Mouse (Mus musculus) kidney, adult 9 months (tissue): ENCODE results near the gene 1110008L16Rik.

Experiments used
- DNase-seq: peaks from one replicate; pipeline ENCODE4 v3.0.0; 2022

Gene 1110008L16Rik

DNA sequence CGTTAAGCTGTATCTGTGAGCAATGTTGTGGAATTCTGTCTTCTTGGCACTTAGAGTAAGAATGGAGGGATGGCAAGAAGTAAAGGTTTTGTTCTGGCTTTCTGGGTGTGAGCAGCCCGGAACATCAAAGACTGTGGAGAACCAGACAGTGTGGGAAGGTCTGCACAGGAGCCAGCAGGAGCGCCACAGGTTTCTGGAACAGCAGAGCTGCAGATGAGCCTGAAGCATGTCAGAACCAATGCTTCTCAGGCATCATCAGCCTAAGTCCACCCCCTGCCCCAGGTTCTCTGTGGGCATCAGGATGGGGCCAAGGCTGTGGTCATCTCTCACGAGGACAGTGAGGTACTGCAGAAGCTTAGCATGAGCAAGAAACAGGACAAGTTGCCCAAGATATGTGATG is 97.2 kb downstream of the 1110008L16Rik start:
- DNase-seq, result no peak

DNA sequence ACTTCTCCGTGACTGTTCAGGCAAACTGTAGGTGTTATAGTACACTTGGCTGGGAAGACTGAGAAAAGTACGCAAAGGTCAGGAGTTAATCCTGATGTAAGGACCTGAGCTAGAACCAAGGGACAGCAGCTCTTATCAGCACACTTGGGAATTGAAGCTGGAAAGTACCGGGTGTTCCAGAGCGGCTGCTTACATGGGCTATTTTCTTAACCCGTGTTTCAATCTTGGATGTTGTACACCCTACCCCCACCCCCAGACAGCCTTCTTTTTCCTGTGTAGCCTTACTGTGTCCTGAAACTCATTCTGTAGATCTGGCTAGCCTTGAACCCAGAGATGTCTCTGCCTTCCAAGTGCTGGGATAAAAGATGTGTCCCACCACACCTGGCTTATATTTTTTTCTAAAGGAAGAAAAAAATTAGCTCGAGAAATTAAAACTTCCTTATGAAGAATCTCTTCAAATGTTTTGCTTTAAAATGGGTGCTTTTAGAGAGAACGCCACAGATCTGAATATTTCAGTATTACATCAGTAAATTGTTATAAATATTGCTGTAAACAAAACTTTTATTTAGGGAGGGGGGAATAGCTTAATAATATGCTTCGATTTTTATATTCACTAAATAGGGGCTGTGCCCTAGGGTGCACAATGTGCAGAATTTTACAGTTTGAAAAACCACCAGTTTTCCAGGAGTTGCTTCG is 98.3 kb downstream of the 1110008L16Rik start:
- DNase-seq, result peak; percentile 15

DNA sequence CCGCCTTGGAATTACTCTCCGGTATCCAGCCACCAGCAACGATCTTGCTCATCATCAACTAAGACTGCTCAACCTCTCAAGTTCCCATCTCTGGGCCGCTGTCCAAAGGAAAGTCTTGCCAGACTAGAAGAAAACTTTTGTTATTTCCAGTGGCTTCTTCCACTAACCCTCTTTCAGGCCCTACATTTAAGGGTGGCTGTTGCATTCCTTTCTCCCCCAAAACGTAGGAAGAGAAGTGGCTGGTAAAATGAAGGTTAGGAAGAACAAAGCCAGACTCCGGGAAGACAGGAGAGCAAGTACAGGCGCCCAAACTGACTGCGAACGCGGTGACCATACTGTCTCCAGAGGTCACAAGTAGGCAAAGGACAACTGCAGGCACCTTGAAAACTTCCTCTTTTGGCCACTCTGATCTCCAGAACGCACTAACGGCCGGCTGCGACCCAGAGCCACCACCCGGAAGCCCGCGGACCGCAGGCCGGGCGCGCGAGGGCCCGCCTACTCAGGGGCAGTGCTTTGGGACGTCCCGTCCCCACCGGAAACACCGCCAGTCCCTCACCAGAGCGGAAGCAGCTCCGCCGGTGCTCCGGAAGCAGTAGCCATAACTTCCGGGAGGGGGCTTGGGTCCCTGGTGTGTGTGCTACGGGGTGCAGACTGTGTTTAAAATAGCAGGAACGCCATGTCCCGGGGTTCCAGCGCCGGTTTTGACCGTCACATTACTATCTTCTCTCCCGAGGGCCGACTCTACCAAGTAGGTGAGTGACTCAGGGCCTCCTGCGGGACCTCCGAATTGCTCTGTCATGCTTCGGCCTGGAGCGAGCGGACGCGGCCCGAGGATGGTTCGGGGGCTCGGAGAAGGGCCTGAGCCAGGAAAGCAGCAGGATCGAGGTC is 99.1 kb downstream of the 1110008L16Rik start:
- peak; percentile 92 for DNase-seq

DNA sequence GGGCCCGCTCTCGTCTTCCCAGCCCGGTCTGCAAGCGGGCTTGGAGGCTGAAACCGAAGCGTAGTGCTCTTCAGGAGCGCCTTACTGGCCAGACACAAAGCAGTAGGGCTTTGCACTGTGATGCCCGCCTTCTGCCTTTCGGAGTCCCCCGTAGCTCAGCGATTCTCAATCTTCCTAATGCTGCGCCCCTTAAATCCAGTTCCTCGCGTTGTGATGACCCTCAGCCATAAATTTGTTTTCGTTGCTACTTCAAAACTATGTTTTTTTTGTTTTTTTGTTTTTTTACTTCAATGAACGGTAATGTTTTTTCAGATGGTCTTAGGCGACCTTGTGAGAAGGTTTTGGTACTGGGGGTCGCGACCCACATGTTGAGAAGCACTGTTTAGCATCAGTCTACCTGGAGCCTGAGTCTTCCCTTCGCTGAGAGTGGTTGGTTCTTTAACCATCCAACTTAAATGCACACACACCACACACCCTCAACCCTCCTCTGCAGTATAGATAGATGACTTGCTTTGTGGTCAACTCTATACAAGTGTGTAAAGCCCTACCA is 99.8 kb downstream of the 1110008L16Rik start:
- no peak for DNase-seq

DNA sequence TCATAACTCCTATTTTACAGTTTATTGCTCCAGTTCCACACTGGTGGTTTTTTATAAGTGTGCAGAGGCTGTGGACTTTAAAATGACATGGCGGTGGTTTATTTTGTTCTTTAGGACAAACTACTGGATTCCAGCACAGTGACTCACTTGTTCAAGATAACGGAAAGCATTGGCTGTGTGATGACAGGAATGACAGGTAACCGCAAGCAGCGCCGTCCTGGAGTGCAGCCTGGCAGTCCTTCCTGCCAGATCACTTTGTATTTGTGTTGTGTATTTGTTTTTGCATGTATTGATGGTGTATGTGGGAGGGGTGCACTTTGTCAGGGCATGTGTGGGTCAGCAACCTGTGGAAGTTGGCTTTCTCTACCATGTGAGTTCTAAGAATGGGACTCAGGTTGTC is 108.5 kb downstream of the 1110008L16Rik start:
- no peak for DNase-seq

DNA sequence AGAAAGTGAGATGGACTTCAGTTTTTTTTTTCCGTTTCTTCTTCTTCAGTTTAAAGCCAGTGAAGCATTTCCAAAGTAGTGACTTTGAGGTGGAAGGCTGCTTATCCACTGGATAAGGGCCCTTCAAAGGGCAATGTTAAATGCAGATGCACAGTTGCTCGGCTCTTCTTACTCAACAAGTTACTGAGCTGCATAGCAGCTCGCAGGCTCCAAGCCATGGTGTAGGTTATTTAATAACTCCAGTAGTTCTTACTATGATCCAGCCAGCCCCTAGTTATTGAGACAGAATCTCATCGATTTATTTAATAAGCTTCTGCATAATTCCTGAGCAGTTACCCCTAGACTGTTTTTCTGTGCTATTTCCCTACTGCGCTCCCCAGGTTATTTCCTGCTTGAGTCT is 115.9 kb downstream of the 1110008L16Rik start:
- DNase-seq, result peak; percentile 39

DNA sequence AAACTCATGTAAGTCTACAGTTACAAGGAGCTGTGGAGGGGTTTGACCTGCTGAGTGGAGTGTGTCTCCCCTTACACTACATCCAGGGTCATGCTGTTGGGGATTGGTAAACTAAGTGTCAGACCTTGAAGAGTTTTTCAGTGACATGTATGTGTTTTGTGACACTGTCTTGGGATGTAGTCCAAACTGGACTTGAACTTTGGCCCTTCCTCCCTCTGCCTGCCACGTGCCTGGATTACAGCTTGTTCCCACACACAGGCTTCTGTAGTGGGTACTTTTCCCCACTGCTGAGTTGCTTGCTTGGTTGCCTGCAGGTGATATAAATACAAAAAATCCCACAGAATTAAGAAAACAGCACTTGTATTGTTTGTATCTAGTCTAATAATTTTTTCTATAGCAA is 116.4 kb downstream of the 1110008L16Rik start:
- peak; percentile 86 for DNase-seq

DNA sequence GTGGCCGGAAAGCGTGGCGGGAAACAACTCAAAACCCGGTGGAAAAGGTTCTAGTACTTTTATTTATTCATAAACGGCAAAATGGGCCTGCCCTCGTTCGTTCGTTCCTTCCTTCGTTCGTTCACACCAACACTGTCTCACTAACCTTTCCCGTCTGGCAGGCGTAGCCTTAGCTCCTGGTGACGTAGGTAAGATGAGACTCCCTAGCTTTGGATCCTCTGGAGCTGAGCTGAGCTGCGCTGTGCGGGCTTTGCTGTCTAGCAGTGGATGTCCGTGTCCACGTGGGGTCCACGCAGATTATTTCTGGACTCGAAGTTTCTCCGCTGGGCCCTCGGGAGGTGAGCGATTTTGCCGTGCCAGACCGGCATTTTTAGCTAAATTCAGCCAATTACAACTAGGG is 120.8 kb downstream of the 1110008L16Rik start:
- DNase-seq, result no peak

DNA sequence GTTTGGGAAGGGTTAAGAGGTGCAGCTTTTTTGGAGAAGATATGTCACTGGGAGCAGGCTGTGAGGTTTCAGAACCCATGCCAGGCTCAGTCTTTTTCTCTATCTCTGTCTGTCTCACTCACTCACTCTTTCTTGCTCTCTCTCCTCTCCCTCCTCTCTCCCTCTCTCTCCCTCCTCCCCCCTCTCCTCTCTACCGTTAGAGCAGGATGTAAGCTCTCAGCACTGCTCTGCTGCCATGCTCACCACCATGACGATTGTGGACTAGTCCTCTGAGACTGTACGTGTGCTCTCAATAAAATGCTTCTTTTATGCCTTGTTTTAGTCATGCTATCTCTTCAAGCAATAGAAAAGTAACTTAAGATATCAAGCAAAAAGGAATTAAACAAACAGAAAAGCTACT is 122.7 kb downstream of the 1110008L16Rik start:
- DNase-seq, result no peak

DNA sequence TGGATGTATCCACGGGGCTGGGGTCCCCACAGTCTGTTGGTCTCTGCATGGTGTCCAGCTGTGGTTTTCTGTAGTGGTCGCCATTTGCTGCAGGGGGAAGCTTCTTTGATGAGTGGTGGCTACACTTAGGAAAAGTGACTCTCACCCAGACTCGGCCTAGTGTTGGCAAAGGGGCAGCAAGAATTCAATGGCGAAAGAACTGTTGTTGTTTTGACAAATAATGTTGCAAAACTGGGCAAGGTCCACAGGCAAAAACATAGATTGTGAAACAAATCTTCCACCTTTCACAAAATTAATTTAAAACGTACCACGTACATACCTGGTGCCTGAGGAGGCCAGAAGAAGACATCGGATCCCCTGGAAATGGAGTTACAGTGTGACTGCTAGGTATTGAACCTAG is 126.9 kb downstream of the 1110008L16Rik start:
- DNase-seq, result no peak

DNA sequence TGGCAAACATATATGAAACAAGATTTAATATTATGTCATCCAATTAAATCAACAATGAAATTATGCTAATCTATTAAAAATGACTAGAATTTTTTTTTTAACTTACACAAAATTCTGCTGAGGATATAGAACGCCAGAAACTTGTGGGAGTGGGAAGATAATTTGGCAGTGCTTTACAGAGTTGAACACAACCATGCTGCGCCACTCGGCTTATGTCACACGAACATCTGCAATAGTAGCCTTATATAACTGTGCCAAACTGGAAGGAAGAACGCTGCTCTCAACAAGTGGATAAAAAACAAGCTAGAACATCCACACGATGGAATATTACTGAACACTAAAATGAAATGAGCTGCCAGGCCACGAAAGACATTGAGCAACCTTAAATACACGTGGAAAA is 129.8 kb downstream of the 1110008L16Rik start:
- DNase-seq, result no peak

DNA sequence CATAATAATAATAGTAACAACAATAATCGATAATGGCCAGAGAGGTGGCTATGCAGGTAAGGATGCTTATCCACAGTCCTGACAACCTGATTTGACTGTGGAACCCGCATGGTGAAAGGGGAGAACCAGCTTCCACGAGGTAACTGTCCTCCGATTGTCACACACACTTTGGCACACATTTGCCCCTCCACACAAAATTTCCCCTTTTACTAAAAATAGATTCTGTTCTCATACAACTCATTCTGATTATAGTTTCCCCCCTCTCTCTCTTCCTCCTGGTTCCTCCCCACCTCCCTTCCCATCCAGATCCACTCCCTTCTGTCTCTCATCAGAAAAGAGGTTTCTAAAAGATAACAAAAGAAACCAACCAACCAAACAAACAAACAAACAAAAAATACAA is 130.6 kb downstream of the 1110008L16Rik start:
- DNase-seq, result no peak
